Mouse (Mus musculus) forebrain, embryonic 16.5 days (tissue): ENCODE measurements around the gene Hdac4. TPM values are rescaled to one million over a fixed set of nuclear protein-coding genes. Genes with fewer than 3 reads are reported as not detected.

Experiments used
- ATAC-seq: fragments of 200-750 bp; cut with Nextera tagmentation; 2 replicates; pipeline ENCODE4 v1.8.0; 2017; ENCODE audit warnings: mild to moderate bottlenecking, moderate library complexity
- H3K27ac ChIP-seq: fragments of 300-500 bp; sonication (generic); 2 replicates; pipeline ENCODE4 v1.5.1; 2014; ENCODE audit warnings: low read length, control low read depth
- H3K27me3 ChIP-seq: fragments of 300-500 bp; sonication (generic); replicated peaks from 2 replicates; pipeline ENCODE4 v1.6.1; 2014; ENCODE audit warnings: low read length; ENCODE audit not compliant: control insufficient read depth, insufficient read depth
- H3K36me3 ChIP-seq: fragments of 300-500 bp; sonication (generic); 2 replicates; pipeline ENCODE4 v1.6.1; 2014; ENCODE audit not compliant: control insufficient read depth, insufficient read depth
- H3K4me1 ChIP-seq: fragments of 300-500 bp; sonication (generic); replicated peaks from 2 replicates; pipeline ENCODE4 v1.6.1; 2014; ENCODE audit warnings: low read length; ENCODE audit not compliant: control insufficient read depth, insufficient read depth
- H3K4me2 ChIP-seq: fragments of 300-500 bp; sonication (generic); 2 replicates; pipeline ENCODE4 v1.6.1; 2014; ENCODE audit warnings: mild to moderate bottlenecking, low read length, control low read depth
- H3K4me3 ChIP-seq: fragments of 300-500 bp; sonication (generic); replicated peaks from 2 replicates; pipeline ENCODE4 v1.5.1; 2014; ENCODE audit warnings: mild to moderate bottlenecking, low read length, control low read depth
- H3K9ac ChIP-seq: fragments of 300-500 bp; sonication (generic); replicated peaks from 2 replicates; pipeline ENCODE4 v1.6.1; 2014; ENCODE audit warnings: low read depth, low read length, control low read depth
- H3K9me3 ChIP-seq: fragments of 300-500 bp; sonication (generic); 2 replicates; pipeline ENCODE4 v1.6.1; 2016; ENCODE audit warnings: low read length; ENCODE audit not compliant: control insufficient read depth
- WGBS: fragments of 180-500 bp; shearing (Covaris S2); extraction: QIAGEN DNeasy Blood & Tissue Kit; methylation state at CpG from one replicate; pipeline ENCODE4 v1.1.7; 2014; 5-methylcytosine and 5-hydroxymethylcytosine counted together
- polyA plus RNA-seq: library from polyadenylated mRNA; unstranded; fragments of >200 nt; fragmentation: Nextera tagmentation; extraction: Ambion mirVana; gene quantifications from 2 replicates; pipeline ENCODE4 v1.2.1, GENCODE M21; 2015

Hdac4 gene
- polyA plus RNA-seq, 1 experiment from 2014 or later = 31.3 TPM

DNA sequence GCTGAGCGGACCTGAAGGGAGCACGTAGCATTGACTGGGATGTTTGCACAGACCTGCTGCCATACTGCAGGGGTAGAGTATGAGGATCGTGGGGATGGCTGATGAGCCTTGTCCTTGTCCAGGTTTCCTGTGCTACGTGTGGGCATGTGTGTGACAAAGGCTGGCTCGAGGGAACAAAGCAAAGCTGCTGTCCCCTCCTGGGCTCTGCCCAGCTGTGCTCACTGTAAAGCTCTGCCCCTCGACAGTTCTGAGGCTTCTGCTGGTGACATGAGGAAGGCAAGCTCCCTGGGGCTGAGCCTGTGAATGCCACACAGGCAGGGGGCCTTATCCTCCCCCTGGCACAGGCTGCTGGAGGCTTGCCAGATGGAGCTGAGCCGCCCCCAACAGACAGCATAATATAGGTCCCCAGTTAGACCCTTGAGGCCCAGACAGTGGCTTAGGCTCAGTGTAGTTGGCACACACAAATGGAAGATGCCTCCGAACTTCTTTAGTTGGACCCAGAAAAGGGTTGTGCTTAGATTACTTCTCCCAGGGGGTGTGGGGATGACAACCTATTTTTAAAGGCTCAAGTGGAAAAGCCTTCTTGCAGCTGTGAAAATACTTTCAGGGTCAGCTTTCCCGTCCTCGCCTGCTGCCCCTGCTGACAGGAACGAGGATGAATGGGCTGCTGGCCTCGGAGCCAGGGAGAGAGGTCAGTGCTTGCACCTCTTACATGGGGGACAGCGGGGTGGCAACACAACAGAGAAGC lies 16.7 kb upstream of the Hdac4 start:
- no peaks in the 10 kb centered on the region for H3K9me3 ChIP-seq
- no peak overlapping the region for H3K9ac ChIP-seq
- no peak overlapping the region for H3K4me3 ChIP-seq
- H3K4me2 ChIP-seq = no peak overlapping the region
- peak; percentile 78 for ATAC-seq
- 25% methylated on average over 13 of the region's 13 CpGs for WGBS
- H3K4me1 ChIP-seq = peaks cover 37% of the 10 kb centered on the region
- no peaks in the 10 kb centered on the region for H3K36me3 ChIP-seq
- no peaks in the 10 kb centered on the region for H3K27me3 ChIP-seq
- peak overlapping the region; percentile 58; the same call in 1 of the 2 replicates for H3K27ac ChIP-seq

DNA sequence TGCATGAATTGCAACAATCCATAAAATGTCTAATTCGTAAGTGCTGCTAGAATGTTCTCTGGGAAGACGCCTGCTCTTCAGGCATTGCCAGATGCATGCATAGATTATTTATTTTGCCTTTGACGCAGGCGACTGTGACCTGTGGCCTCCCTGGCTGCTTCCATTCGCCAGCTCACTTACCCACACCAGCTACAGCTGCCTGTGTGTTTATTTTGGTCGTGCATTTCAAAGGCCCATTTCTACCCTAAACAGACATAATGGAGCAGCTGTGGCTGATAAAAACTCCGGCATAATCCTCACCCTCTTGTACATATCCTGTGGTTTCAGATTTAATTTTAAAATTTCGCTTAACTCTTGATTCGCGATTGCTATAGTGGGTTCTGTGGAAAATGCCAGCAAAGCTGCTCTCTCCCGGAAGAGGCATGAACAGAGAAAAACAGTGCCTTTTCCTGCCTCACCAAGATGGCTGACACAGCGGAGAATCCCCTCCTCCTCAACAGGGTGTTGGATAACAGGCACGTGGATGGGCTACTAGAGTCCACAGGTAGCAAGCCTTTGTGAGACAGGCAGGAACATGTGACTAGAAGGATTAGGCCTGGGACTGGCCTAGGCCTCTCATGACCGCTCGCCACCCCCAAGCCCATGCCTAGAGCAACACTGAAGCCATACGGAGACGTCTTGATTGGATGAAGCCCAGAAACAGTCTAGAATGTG lies 7.3 kb upstream of the Hdac4 start:
- H3K27ac ChIP-seq = peak overlapping the region; percentile 22; the same call in 1 of the 2 replicates
- no peaks in the 10 kb centered on the region for H3K27me3 ChIP-seq
- no peaks in the 10 kb centered on the region for H3K36me3 ChIP-seq
- no peak overlapping the region for H3K9ac ChIP-seq
- ATAC-seq = no peak; the same call in 1 of the 2 replicates
- WGBS = 79% methylated on average over 17 of the region's 17 CpGs
- no peak overlapping the region for H3K4me3 ChIP-seq
- H3K9me3 ChIP-seq = no peaks in the 10 kb centered on the region
- no peaks in the 10 kb centered on the region for H3K4me1 ChIP-seq
- no peak overlapping the region for H3K4me2 ChIP-seq

- Histone ChIP-seq H3K36me3 (no peaks in the 10 kb centered on the region), H3K4me2 (no peak overlapping the region), H3K9me3 (no peaks in the 10 kb centered on the region), H3K27me3 (no peaks in the 10 kb centered on the region), H3K4me1 (peaks cover 11% of the 10 kb centered on the region), H3K4me3 (no peak overlapping the region), H3K27ac (no peak overlapping the region), H3K9ac (no peak overlapping the region)
- ATAC-seq = no peak
- WGBS = 87% methylated on average over 3 of the region's 3 CpGs
Measured at GRCm38 (mm10) chr1:92190463-92190862, 5.0 kb downstream of the Hdac4 start.

- ATAC-seq = no peak
- Histone ChIP-seq H3K4me1 (no peaks in the 10 kb centered on the region), H3K4me2 (no peak overlapping the region), H3K27ac (no peak overlapping the region), H3K9ac (no peak overlapping the region), H3K27me3 (no peaks in the 10 kb centered on the region), H3K36me3 (no peaks in the 10 kb centered on the region), H3K4me3 (no peak overlapping the region), H3K9me3 (no peaks in the 10 kb centered on the region)
- WGBS = 88% methylated on average over 3 of the region's 3 CpGs
Measured at GRCm38 (mm10) chr1:92187137-92187536, 8.4 kb downstream of the Hdac4 start.

GRCm38 (mm10) chr1:92184600-92184999 lies 10.9 kb downstream of the Hdac4 start:
- 90% methylated on average over 1 of the region's 1 CpGs for WGBS
- Histone ChIP-seq H3K27ac (no peak overlapping the region), H3K4me2 (no peak overlapping the region), H3K4me1 (peaks cover 4% of the 10 kb centered on the region; the same call in 1 of the 2 replicates), H3K9ac (no peak overlapping the region), H3K27me3 (no peaks in the 10 kb centered on the region), H3K9me3 (no peaks in the 10 kb centered on the region), H3K4me3 (no peak overlapping the region), H3K36me3 (no peaks in the 10 kb centered on the region)
- no peak for ATAC-seq

GRCm38 (mm10) chr1:92183101-92183790 lies 12.3 kb downstream of the Hdac4 start:
- Histone ChIP-seq H3K9ac (no peak overlapping the region), H3K36me3 (no peaks in the 10 kb centered on the region), H3K4me3 (no peak overlapping the region), H3K9me3 (no peaks in the 10 kb centered on the region), H3K27ac (no peak overlapping the region), H3K4me2 (no peak overlapping the region), H3K27me3 (no peaks in the 10 kb centered on the region), H3K4me1 (peaks cover 16% of the 10 kb centered on the region)
- WGBS = 81% methylated on average over 5 of the region's 5 CpGs
- no peak for ATAC-seq

GRCm38 (mm10) chr1:92181970-92182369 lies 13.5 kb downstream of the Hdac4 start:
- no peaks in the 10 kb centered on the region for H3K36me3 ChIP-seq
- no peak for ATAC-seq
- H3K27me3 ChIP-seq = no peaks in the 10 kb centered on the region
- H3K9me3 ChIP-seq = no peaks in the 10 kb centered on the region
- H3K27ac ChIP-seq = no peak overlapping the region
- no peak overlapping the region for H3K9ac ChIP-seq
- 70% methylated on average over 2 of the region's 2 CpGs for WGBS
- peaks cover 28% of the 10 kb centered on the region for H3K4me1 ChIP-seq
- H3K4me2 ChIP-seq = no peak overlapping the region
- no peak overlapping the region for H3K4me3 ChIP-seq

DNA sequence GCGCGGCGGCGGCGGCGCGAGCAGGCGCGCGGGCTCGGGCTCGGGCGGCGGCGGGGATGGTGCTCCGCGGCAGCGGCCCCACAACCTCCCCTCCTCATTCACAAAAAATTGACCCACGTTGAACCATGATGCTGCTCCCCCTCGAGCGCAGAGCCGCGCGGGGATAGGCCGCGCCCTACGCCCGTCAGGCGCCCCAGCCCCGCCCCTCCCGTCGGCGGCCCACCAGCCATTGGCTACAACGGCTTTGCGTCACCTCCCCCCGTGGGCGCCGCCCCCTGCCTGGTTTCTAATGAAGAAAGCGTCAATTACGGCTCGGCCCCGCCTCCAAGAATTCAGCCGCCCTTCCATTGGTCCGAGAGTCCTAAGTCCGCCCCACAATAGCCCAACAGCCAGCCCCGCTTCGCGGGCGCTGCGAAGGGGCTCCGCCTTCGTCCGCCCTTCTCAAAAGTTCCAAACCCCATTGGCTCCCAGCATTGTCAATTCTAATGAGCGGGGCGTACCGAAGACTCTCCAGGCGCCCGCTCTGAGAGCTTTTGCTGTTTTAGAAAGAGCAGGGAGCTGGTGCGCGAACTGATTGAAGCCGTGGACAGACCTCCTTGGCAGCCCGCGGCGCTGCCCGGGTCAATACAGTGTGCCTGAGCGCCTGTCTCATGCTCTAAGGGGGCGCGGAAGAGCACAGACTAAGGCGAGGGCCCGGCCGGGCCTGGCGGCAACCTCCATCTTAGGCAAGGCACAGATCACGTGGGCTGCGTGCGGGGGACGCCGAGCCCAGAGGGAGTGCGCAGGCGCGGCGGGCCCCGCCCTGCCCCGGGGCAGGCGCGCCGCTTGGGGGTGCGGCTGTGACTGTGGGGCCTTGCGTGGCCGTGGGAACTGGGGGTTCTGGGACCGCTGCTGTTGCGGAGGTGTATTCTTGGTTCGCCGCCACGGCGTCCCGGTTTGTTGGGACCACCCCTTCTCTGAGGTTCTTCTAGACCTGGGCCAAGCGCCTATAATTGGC lies 15.1 kb downstream of the Hdac4 start:
- Histone ChIP-seq H3K27ac (peak overlapping the region; percentile 99), H3K9ac (peak overlapping the region; percentile 82), H3K36me3 (no peaks in the 10 kb centered on the region), H3K4me1 (peaks cover 29% of the 10 kb centered on the region), H3K4me3 (peak overlapping the region; percentile 90), H3K9me3 (no peaks in the 10 kb centered on the region), H3K27me3 (no peaks in the 10 kb centered on the region), H3K4me2 (peak overlapping the region; percentile 51)
- under 1% methylated on average over 89 of the region's 97 CpGs for WGBS
- ATAC-seq = peak; percentile 98
